Mouse (Mus musculus) lung, adult 2 months (tissue): ENCODE measurements around the gene F5.

Experiments used
- CTCF ChIP-seq: fragments of 200-500 bp; IDR thresholded peaks from 2 replicates; pipeline ENCODE4 v1.5.1; 2011; ENCODE audit warnings: mild to moderate bottlenecking, low read length, control low read depth; ENCODE audit not compliant: insufficient read depth
- POLR2A ChIP-seq: fragments of 200-500 bp; IDR thresholded peaks from 2 replicates; pipeline ENCODE4 v1.6.1; 2011; ENCODE audit warnings: low read depth, mild to moderate bottlenecking, control low read depth, low read length, borderline replicate concordance; ENCODE audit errors: extremely low read depth

DNA sequence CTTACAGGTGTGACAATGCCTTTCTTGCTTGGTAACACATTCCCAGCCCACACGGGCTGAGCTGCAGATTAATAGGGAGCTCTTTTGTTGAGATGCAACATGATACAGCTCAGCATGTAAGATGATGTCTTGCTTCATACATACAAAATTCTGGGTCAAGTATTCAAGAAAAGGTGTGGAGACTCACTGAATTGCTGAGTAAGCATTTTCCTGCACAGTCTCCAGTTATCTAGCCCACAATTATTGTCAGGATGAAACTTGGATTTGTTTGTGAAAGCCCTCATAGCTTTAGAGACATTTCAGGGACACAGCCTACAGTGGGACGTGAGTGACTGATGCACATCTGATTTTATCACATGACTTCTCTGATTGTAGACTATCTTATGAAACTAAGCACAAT, 89.9 kb downstream of the F5 start:
- TF ChIP-seq CTCF (no peak), POLR2A (no peak)
